15 mouse cellular contexts compared by ENCODE assay signal in the genomic region with DNA sequence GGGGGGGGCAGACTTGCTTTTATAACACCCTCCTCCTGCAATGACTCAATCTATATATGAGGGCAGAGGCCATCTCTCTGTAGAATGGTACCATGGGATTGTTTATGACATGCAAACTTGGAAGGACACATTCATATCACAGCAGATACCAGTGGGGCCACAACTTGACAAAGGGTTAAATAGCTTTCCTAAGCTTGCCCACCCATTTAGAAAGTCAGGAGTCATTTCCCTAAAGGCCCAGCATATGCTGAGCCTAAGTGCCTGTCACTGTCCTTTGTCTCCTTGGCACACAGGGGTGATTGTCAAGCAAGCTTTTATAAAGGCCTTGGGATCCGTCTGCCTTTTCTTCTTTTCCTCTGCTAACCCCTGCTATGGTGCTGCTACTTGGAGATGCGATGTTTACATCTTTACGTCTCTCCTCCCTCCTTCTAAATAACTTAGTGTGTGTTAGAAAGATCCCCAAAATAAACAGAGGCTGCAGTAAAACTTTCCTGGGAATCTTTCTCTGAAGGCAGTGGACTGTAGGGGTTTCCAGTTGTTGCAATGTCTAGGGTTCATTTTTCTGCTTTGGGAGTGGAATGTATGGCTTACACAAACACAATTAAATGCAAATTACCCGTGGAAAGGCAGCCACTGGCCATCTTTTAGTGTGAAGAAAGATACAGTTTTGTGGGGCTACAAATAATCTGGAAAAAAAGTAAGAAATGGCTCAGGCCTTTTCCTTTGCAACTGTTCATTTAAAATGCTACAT.
DNase-seq lines count a peak whose midpoint lies in the region; ATAC-seq and TF ChIP-seq lines count a peak whose summit lies in the region.
"Had no signal": no experiment of that assay in that cellular context is flagged by ENCODE, and none has a peak within 500 bp of the region (broad histone marks: within the 10 kb centered on the region; RNA-seq: fewer than 3 reads in every experiment).

No protein-coding gene starts in this region.

- no peak overlapping the region for H3K9ac ChIP-seq in lung, embryonic 15.5 days
- H3K9ac ChIP-seq in intestine, embryonic 15.5 days: no peak overlapping the region
- H3K9ac ChIP-seq in neural tube, embryonic 13.5 days: 0 out of 2 replicates have a peak overlapping the region, but pooled peaks have one; percentile 44
- H3K9ac ChIP-seq: liver, postnatal 0 days had no signal

- H3K27ac ChIP-seq in lung, embryonic 15.5 days: peak overlapping the region; percentile 77
- peak overlapping the region; percentile 20; the same call in 1 of the 2 replicates for H3K27ac ChIP-seq in embryonic fibroblast, embryonic 13.5 days (ENCODE audit: insufficient read depth, low read length)
- H3K27ac ChIP-seq in intestine, embryonic 15.5 days: peak overlapping the region; percentile 33
- H3K27ac ChIP-seq in neural tube, embryonic 13.5 days (replicated peaks): peak overlapping the region; percentile 86

- H3K4me3 ChIP-seq in lung, embryonic 15.5 days: no peak overlapping the region
- no peak overlapping the region for H3K4me3 ChIP-seq in lung, adult 2 months (replicated peaks; ENCODE audit: extremely low read depth, low read depth, low read length)
- no peak overlapping the region for H3K4me3 ChIP-seq in embryonic fibroblast, embryonic 13.5 days (ENCODE audit: insufficient read depth, low read length)
- H3K4me3 ChIP-seq in intestine, embryonic 15.5 days (replicated peaks): no peak overlapping the region
- H3K4me3 ChIP-seq in neural tube, embryonic 13.5 days: no peak overlapping the region
- H3K4me3 ChIP-seq: erythroblast, embryonic 14.5 days; myocyte had no signal

- no peak for TF ChIP-seq POLR2A in lung, adult 2 months (IDR thresholded peaks at IDR 0.05; ENCODE audit: borderline replicate concordance, extremely low read depth, low read depth, low read length)
- TF ChIP-seq POLR2A in embryonic fibroblast, embryonic 13.5 days (IDR thresholded peaks at IDR 0.05; ENCODE audit: low read depth, low read length): no peak

- H3K4me2 ChIP-seq in lung, embryonic 15.5 days: no peak overlapping the region
- H3K4me2 ChIP-seq in intestine, embryonic 15.5 days (replicated peaks): no peak overlapping the region
- H3K4me2 ChIP-seq in neural tube, embryonic 13.5 days: no peak overlapping the region

- 20% methylated on average over 4 of the region's 4 CpGs for WGBS in lung, embryonic 15.5 days
- 56% methylated on average over 4 of the region's 4 CpGs for WGBS in lung, adult 2 months
- WGBS in intestine, embryonic 15.5 days: 33% methylated on average over 4 of the region's 4 CpGs
- WGBS in neural tube, embryonic 13.5 days: 5% methylated on average over 4 of the region's 4 CpGs

- H3K9me3 ChIP-seq in lung, embryonic 15.5 days: no peaks in the 10 kb centered on the region
- no peaks in the 10 kb centered on the region for H3K9me3 ChIP-seq in intestine, embryonic 15.5 days
- H3K9me3 ChIP-seq in neural tube, embryonic 13.5 days: no peaks in the 10 kb centered on the region

- no peaks in the 10 kb centered on the region for H3K27me3 ChIP-seq in lung, embryonic 15.5 days
- no peaks in the 10 kb centered on the region for H3K27me3 ChIP-seq in intestine, embryonic 15.5 days (replicated peaks)
- peaks cover 9% of the 10 kb centered on the region for H3K27me3 ChIP-seq in neural tube, embryonic 13.5 days

- no peak for DNase-seq in lung, adult 2 months
- no peak for DNase-seq in Muller cell, postnatal 12 days (ENCODE audit: inconsistent ontology term)
- no peak for DNase-seq in ovary, postnatal 10 days (ENCODE audit: low spot score)
- DNase-seq: cerebellum, adult 8-10 months; gastrocnemius, postnatal 36 days; heart, postnatal 10 days; kidney, postnatal 36 days; liver, postnatal 0 days; right cerebral cortex, adult 18-20 months had no signal

- peak; percentile 77; the same call in 1 of the 2 replicates for ATAC-seq in lung, embryonic 15.5 days (ENCODE audit: borderline replicate concordance, extremely low read depth, low FRiP score, low TSS enrichment)
- ATAC-seq in intestine, embryonic 15.5 days: no peak
- no peak for ATAC-seq in neural tube, embryonic 13.5 days (ENCODE audit: low read depth)
- ATAC-seq: liver, postnatal 0 days had no signal

- no peaks in the 10 kb centered on the region for H3K36me3 ChIP-seq in lung, embryonic 15.5 days
- no peaks in the 10 kb centered on the region for H3K36me3 ChIP-seq in intestine, embryonic 15.5 days
- H3K36me3 ChIP-seq in neural tube, embryonic 13.5 days: no peaks in the 10 kb centered on the region

- peaks cover 40% of the 10 kb centered on the region; the same call in 1 of the 2 replicates for H3K4me1 ChIP-seq in lung, embryonic 15.5 days
- H3K4me1 ChIP-seq in lung, adult 2 months (ENCODE audit: control insufficient read depth, insufficient read depth, low read length): no peaks in the 10 kb centered on the region
- no peaks in the 10 kb centered on the region; the same call in 1 of the 2 replicates for H3K4me1 ChIP-seq in embryonic fibroblast, embryonic 13.5 days (ENCODE audit: control insufficient read depth, insufficient read depth, low read length)
- peaks cover 6% of the 10 kb centered on the region; the same call in 1 of the 2 replicates for H3K4me1 ChIP-seq in intestine, embryonic 15.5 days (replicated peaks)
- H3K4me1 ChIP-seq in neural tube, embryonic 13.5 days (replicated peaks): peaks cover 48% of the 10 kb centered on the region

- no peak for TF ChIP-seq CTCF in lung, adult 2 months (IDR thresholded peaks at IDR 0.05; ENCODE audit: insufficient read depth, low read length)
- no peak for TF ChIP-seq CTCF in embryonic fibroblast, embryonic 13.5 days (IDR thresholded peaks at IDR 0.05; ENCODE audit: borderline replicate concordance, insufficient read depth, low read length)

Comparison
In these comparisons a context has a peak if more than half of its experiments do, and no peak if none do; other contexts are left out.
1. H3K27ac ChIP-seq: peak in every context shown above with its lines; median percentile 86 in neural tube, embryonic 13.5 days; 77 in lung, embryonic 15.5 days; 33 in intestine, embryonic 15.5 days; 20 in embryonic fibroblast, embryonic 13.5 days.